Mouse (Mus musculus) stomach, embryonic 14.5 days (tissue): Measurements from ENCODE around the gene Trank1. TPM values are rescaled to one million over a fixed set of nuclear protein-coding genes. Genes with fewer than 3 reads are reported as not detected.

Source experiments
- ATAC-seq: fragments of 200-750 bp; cut with Nextera tagmentation; 2 replicates; pipeline ENCODE4 v1.8.0; 2017; ENCODE audit warnings: low read depth, moderate TSS enrichment; ENCODE audit not compliant: insufficient number of reproducible peaks, insufficient read depth, low FRiP score
- H3K27ac ChIP-seq: fragments of 300-500 bp; sonication (generic); 2 replicates; pipeline ENCODE4 v1.5.1; 2014; ENCODE audit warnings: mild to moderate bottlenecking, low read length, moderate library complexity, mixed read lengths
- H3K27me3 ChIP-seq: fragments of 300-500 bp; sonication (generic); 2 replicates; pipeline ENCODE4 v1.6.1; 2014; ENCODE audit warnings: low read length, control low read depth, mixed read lengths; ENCODE audit not compliant: control insufficient read depth, insufficient read depth
- H3K36me3 ChIP-seq: fragments of 300-500 bp; sonication (generic); 2 replicates; pipeline ENCODE4 v1.6.1; 2014; ENCODE audit warnings: mild to moderate bottlenecking, control low read depth, low read length, moderate library complexity, mixed read lengths; ENCODE audit not compliant: control insufficient read depth, insufficient read depth
- H3K4me1 ChIP-seq: fragments of 300-500 bp; sonication (generic); 2 replicates; pipeline ENCODE4 v1.6.1; 2014; ENCODE audit warnings: low read length, control low read depth, mixed read lengths; ENCODE audit not compliant: control insufficient read depth, insufficient read depth
- H3K4me2 ChIP-seq: fragments of 300-500 bp; sonication (generic); replicated peaks from 2 replicates; pipeline ENCODE4 v1.6.1; 2014; ENCODE audit warnings: low read depth, low read length, control low read depth
- H3K4me3 ChIP-seq: fragments of 300-500 bp; sonication (generic); 2 replicates; pipeline ENCODE4 v1.5.1; 2014; ENCODE audit warnings: low read depth, low read length, control low read depth
- H3K9ac ChIP-seq: fragments of 300-500 bp; sonication (generic); replicated peaks from 2 replicates; pipeline ENCODE4 v1.6.1; 2014; ENCODE audit warnings: low read depth, mild to moderate bottlenecking, control low read depth, low read length, moderate library complexity, mixed read lengths
- H3K9me3 ChIP-seq: fragments of 300-500 bp; sonication (generic); 2 replicates; pipeline ENCODE4 v1.6.1; 2016; ENCODE audit warnings: low read depth, low read length, control low read depth; ENCODE audit not compliant: control insufficient read depth
- WGBS: fragments of 180-500 bp; shearing (Covaris S2); extraction: QIAGEN DNeasy Blood & Tissue Kit; methylation state at CpG from one replicate; pipeline ENCODE4 v1.1.7; 2014; 5-methylcytosine and 5-hydroxymethylcytosine counted together
- polyA plus RNA-seq: library from polyadenylated mRNA; unstranded; fragments of >200 nt; fragmentation: Nextera tagmentation; extraction: Ambion mirVana; gene quantifications from 2 replicates; pipeline ENCODE4 v1.2.1, GENCODE M21; 2014

The Trank1 gene
- polyA plus RNA-seq, 1 experiment from 2014 or later = 0.10 TPM

GRCm38 (mm10) chr9:111273958-111274357, 37.6 kb upstream of the Trank1 start:
- Histone ChIP-seq H3K27me3 (no peaks in the 10 kb centered on the region), H3K4me1 (peaks cover 26% of the 10 kb centered on the region), H3K27ac (no peak overlapping the region), H3K9me3 (no peaks in the 10 kb centered on the region), H3K9ac (no peak overlapping the region), H3K4me3 (no peak overlapping the region; the same call in 1 of the 2 replicates), H3K4me2 (peak overlapping the region; percentile 86), H3K36me3 (peaks cover 17% of the 10 kb centered on the region)
- no peak for ATAC-seq
- WGBS = 72% methylated on average over 1 of the region's 1 CpGs

- Histone ChIP-seq H3K27ac (no peak overlapping the region), H3K4me2 (peak overlapping the region; percentile 86), H3K9me3 (no peaks in the 10 kb centered on the region), H3K4me1 (peaks cover 26% of the 10 kb centered on the region), H3K36me3 (peaks cover 19% of the 10 kb centered on the region), H3K4me3 (peak overlapping the region; percentile 8), H3K9ac (no peak overlapping the region), H3K27me3 (no peaks in the 10 kb centered on the region)
- ATAC-seq = no peak
- 28% methylated on average over 1 of the region's 1 CpGs for WGBS
Measured at GRCm38 (mm10) chr9:111275156-111275555, 36.4 kb upstream of the Trank1 start.

DNA sequence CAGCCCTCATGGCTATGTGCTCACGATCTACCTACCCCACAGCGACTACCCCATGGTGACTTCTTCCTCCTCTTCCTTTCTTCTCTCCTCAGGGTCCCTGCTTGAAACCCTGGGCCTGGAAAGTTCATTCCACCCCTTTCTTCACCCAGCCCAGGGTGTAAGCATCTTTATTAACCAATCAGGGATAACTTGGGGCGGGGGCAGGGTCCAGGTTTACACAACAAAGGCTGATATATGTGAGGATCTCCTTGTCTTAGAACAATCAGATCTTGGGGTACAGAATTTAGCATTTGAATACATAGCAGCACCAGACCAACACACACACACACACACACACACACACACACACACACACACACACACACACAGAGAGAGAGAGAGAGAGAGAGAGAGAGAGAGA, 26.5 kb upstream of the Trank1 start:
- Histone ChIP-seq H3K4me3 (no peak overlapping the region), H3K27me3 (no peaks in the 10 kb centered on the region), H3K27ac (no peak overlapping the region), H3K4me2 (no peak overlapping the region), H3K9me3 (no peaks in the 10 kb centered on the region), H3K4me1 (no peaks in the 10 kb centered on the region), H3K9ac (no peak overlapping the region), H3K36me3 (no peaks in the 10 kb centered on the region)
- ATAC-seq = no peak
- 38% methylated on average over 3 of the region's 3 CpGs for WGBS

- Histone ChIP-seq H3K9me3 (no peaks in the 10 kb centered on the region), H3K36me3 (no peaks in the 10 kb centered on the region), H3K27me3 (no peaks in the 10 kb centered on the region), H3K4me3 (no peak overlapping the region), H3K9ac (no peak overlapping the region), H3K4me2 (no peak overlapping the region), H3K27ac (no peak overlapping the region), H3K4me1 (no peaks in the 10 kb centered on the region)
- no peak for ATAC-seq
- WGBS = 16% methylated on average over 5 of the region's 5 CpGs
Measured at GRCm38 (mm10) chr9:111285676-111286075, 25.9 kb upstream of the Trank1 start.

DNA sequence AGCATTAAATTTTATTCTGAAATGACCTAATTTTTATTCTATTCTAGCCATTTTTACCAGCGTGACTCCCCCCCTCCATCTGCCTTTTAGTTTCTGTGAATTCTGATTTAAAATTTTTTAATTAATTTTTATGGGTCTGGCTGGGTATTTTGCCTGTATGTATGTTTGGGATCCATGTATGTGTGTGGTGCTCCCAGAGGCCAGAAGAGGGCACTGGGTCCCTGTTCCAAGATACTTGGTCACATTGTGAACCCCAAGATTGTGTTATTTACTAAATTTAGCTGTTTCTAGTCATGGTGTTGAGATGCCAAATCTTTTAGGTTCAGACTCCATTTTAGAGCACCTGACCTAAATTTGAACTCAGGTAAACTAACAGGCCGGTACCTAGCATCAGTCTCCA, 25.1 kb upstream of the Trank1 start:
- H3K9ac ChIP-seq = no peak overlapping the region
- H3K4me3 ChIP-seq = no peak overlapping the region
- no peaks in the 10 kb centered on the region for H3K4me1 ChIP-seq
- H3K36me3 ChIP-seq = no peaks in the 10 kb centered on the region
- no peak overlapping the region for H3K4me2 ChIP-seq
- H3K27me3 ChIP-seq = no peaks in the 10 kb centered on the region
- no peaks in the 10 kb centered on the region for H3K9me3 ChIP-seq
- 71% methylated on average over 2 of the region's 2 CpGs for WGBS
- no peak overlapping the region for H3K27ac ChIP-seq
- no peak for ATAC-seq

- Histone ChIP-seq H3K4me3 (no peak overlapping the region), H3K27me3 (no peaks in the 10 kb centered on the region), H3K4me1 (no peaks in the 10 kb centered on the region), H3K27ac (no peak overlapping the region), H3K36me3 (no peaks in the 10 kb centered on the region), H3K9me3 (no peaks in the 10 kb centered on the region), H3K9ac (no peak overlapping the region), H3K4me2 (no peak overlapping the region)
- WGBS = 90% methylated on average over 4 of the region's 4 CpGs
- ATAC-seq = no peak
Measured at GRCm38 (mm10) chr9:111287956-111288355, 23.6 kb upstream of the Trank1 start.

DNA sequence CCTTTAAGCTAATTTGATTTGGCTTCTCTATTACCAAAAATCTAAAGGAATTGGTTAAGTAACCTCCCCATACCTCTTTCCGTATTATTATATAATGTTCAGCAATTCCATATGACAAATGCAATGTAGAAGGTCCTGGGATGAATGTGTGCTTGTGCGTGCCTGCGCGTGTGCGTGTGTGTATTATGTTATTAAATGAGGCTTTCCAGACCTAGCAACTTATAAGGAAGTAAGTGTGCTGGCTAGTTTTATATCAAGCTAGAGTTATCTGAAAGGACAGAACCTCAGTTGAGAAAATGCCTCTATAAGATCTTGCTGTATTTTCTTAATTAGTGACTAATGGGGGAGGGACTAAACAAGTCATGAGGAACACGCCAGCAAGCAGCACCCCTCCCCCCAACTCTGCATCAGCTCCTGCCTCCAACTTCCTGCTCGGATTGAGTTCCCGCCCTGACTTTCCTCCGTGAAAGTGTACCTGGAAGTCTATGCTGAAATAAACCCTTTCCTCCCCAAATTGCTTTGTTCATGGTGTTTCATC, 22.2 kb upstream of the Trank1 start:
- ATAC-seq = peak; percentile 57
- H3K4me1 ChIP-seq = no peaks in the 10 kb centered on the region
- 45% methylated on average over 9 of the region's 9 CpGs for WGBS
- peak overlapping the region; percentile 18; the same call in 1 of the 2 replicates for H3K4me2 ChIP-seq
- no peaks in the 10 kb centered on the region for H3K36me3 ChIP-seq
- H3K27me3 ChIP-seq = no peaks in the 10 kb centered on the region
- no peak overlapping the region for H3K9ac ChIP-seq
- H3K27ac ChIP-seq = peak overlapping the region; percentile 16; the same call in 1 of the 2 replicates
- no peaks in the 10 kb centered on the region for H3K9me3 ChIP-seq
- H3K4me3 ChIP-seq = no peak overlapping the region

GRCm38 (mm10) chr9:111289832-111290339, 21.7 kb upstream of the Trank1 start:
- 15% methylated on average over 21 of the region's 21 CpGs for WGBS
- peak; percentile 82 for ATAC-seq
- H3K4me3 ChIP-seq = no peak overlapping the region

More at GRCm38 (mm10) chr9:111289832-111290339, 21.7 kb upstream of the Trank1 start:
- H3K4me2 ChIP-seq = peak overlapping the region; percentile 18; the same call in 1 of the 2 replicates
- H3K36me3 ChIP-seq = no peaks in the 10 kb centered on the region
- H3K27ac ChIP-seq = peak overlapping the region; percentile 16; the same call in 1 of the 2 replicates
- H3K27me3 ChIP-seq = no peaks in the 10 kb centered on the region
- no peaks in the 10 kb centered on the region for H3K4me1 ChIP-seq
- H3K9ac ChIP-seq = no peak overlapping the region
- no peaks in the 10 kb centered on the region for H3K9me3 ChIP-seq
